Mouse (Mus musculus) megakaryocyte, embryonic 14.5 days (primary cell): ENCODE results near the gene Thap2.

ENCODE experiments used
- FLI1 ChIP-seq: IDR thresholded peaks from 2 replicates; pipeline ENCODE4 v1.6.1; 2012; ENCODE audit warnings: low read length, inconsistent platforms, mixed read lengths
- GATA1 ChIP-seq: IDR thresholded peaks from 3 replicates; pipeline ENCODE4 v1.6.1; 2012; ENCODE audit warnings: mixed read lengths, low read length, inconsistent platforms, borderline replicate concordance

DNA sequence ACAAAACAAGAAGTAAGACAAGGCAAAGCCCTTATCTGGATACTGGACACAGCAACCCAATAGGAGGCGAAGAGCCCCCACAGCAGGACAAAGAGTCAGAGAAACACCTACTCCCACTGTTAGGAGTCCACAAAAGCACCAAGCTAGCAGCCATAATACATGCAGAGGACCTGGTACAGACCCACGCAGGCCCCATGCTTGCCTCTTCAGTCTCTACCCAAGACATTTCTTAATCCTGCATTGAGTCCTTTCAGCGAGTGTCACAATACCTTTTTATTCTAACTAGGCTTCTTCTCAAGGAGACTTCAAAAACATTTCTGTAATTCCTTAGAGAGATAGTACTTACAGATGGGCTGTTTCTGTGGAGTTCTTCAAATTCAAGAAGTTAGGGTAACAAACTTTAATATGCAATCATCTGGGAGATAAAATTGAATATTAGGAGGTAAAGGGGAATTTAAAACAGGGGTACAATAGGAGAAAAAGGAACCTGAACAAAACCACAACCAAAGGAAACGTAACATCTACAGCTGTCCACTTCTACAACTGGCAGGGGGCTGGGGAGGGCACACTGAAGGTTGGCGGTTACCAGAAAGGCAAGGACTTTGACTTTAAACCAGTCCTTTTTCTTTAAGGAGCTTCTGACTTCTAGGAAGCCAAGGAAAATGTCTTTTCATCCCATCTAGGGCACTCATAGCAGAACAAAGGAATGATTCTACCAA is 62.8 kb downstream of the Thap2 start:
- TF ChIP-seq GATA1 = no peak
- TF ChIP-seq FLI1 = no peak
